Mouse (Mus musculus) lung, postnatal 14 days (tissue): ENCODE measurements around the gene Maml1.

Experiments used
- DNase-seq: peaks from one replicate; pipeline ENCODE4 v3.0.0; 2021

Maml1 gene

DNA sequence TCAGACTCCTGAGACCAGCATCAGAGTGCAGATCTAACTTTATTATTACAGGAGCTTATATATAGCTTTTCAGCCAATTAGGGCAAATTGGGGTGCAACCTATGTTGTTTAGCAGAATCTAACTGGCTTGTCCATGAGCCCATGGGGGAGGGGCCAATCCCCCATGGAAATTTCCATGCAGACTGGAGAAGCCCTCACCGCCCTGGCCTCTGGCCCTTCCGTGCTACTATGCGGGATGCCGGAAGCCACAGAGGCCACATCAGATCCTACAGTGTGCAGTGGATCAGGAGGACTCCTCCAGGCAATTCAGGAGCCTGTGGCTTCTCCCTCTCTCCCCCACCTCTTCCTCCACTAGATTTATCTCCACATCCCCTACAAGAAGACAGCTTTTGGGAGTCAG is 74.3 kb downstream of the Maml1 start:
- no peak for DNase-seq

DNA sequence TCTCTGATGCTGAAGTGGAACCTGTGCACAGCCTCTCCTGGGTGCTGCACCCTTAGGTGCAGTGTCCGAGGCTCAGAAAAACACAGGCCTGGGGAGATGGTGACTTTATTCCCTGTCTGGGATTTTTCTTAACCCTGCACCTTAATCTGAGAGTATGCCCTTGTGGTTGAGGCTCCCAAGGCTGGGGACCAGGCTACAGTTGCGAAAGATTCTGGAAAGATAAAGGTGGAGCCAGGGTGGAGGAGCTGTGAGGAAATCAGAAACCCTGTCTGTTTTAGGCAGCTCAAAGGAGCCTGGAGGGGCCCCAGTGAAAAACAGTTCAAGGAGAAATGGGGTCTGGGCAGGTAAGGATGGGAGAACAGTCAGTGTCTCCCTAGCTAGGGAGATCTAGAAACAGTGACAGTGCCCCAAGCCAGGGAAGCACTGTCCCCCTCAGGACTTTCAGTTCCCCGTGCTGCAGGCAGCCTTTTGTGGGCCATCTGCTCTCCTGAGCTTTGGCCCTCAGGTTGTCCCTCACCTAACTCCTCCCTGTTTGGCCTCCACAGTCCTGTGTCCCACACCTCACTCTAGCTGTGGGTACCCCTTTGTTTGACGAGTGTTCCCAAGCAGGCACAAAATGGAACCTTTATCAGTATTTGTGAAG is 75.3 kb downstream of the Maml1 start:
- no peak for DNase-seq

DNA sequence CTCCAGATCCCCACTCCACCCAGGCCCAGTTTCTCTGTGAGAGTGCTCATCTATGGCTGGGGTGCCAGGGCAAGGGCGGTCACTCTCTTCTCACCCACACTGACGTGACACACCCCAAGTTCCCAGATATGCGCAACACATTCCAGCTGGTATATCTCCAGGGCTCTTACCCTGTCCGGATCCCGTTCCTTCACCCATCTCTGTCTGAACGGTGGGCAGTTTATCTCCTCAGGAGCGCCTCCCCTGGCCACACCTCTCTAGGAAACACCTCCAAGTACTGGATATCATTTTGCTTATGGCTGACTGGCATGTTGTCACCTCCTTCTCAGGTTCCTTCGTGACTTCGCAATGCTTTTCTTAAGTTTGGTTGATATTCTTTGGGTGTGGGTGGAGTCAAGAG is 76.5 kb downstream of the Maml1 start:
- DNase-seq: no peak

DNA sequence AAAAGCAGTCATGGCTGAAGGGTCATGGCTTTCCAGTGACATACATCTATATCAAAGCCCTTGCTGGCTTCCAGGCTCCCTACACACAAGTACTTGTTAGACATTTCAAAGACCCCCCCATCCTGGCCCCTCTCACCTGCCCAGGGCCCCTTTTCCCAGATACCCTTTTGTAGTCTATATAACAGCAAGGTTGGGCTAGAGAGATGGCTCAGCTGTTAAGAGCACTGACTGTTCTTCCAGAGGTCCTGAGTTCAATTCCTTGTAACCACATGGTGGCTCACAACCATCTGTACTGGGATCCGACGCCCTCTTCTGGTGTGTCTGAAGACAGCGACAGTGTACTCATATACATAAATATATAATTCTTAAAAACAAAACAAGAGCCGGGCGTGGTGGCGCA is 77.5 kb downstream of the Maml1 start:
- DNase-seq: no peak

DNA sequence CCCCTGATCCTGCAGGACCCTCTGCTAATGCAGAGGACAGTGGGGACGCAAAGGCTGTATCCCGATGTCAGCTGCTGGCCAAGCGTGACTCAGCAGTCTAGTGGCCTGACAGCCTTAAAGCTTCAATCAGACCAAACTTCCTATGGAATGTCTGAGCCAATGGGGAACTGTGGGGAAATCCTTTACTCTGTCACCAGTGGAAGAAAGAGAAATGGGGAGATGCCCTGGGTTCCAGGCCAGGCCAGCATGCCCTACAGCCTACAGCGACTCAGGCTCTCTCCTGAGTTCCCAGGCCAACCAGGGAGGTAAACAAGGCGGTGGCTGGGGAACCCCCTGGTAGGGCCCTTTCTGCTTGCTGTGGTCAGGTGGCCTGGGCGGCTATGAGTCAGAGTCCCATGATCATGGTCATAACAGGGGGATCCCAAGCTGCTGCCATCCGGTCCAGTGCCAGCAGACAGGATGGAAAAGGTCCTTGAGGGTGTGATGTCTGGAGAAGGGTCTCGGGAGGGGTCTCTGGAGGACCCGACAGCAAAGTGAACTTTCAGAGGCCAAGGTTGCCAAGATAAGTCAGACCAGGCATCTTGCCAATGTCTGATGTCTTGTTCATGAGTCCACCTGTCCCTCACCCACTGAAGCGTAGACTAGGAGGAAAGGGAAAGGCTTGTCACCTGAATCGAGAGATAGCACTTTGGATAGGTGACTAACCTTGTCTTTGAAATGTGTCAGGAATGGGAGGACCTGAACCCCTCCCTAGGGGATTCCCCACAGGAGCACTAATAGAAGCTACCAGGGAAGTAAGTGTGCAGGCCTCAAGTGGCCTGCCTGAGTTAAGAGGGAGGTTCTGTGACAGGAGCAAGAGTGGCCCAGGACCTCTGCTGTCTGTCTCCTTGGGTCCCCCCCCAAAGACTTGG is 79.0 kb downstream of the Maml1 start:
- DNase-seq: peak; percentile 76

DNA sequence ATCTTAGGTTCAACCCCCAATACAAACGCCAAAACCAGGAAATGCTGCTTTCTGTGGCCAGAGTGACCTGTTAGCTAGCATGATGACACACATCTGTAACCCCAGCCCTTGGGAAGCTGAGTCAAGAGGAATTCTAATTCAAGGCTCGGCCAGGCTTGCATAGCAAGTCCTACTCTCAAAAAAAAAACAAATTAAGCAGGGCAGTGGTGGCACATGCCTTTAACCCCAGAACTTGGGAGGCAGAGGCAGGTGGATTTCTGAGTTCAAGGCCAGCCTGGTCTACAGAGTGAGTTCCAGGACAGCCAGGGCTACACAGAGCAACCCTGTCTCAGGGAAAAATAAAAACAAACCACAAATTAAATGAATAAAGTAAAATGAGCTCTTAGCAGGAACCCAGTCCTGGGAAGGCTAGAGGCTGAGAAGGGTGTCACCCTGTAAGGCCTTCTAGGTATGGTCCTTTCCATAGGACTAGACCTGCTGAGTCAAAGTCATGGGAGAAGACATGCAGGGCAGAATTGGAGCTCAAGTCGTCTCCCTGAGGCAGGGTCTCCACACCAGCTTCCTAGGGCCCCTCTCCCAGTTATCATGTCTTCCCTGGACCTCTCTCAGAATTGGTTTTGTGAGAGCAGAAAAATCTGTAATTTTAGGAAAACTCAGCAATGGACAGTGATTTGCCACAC is 79.9 kb downstream of the Maml1 start:
- no peak for DNase-seq

DNA sequence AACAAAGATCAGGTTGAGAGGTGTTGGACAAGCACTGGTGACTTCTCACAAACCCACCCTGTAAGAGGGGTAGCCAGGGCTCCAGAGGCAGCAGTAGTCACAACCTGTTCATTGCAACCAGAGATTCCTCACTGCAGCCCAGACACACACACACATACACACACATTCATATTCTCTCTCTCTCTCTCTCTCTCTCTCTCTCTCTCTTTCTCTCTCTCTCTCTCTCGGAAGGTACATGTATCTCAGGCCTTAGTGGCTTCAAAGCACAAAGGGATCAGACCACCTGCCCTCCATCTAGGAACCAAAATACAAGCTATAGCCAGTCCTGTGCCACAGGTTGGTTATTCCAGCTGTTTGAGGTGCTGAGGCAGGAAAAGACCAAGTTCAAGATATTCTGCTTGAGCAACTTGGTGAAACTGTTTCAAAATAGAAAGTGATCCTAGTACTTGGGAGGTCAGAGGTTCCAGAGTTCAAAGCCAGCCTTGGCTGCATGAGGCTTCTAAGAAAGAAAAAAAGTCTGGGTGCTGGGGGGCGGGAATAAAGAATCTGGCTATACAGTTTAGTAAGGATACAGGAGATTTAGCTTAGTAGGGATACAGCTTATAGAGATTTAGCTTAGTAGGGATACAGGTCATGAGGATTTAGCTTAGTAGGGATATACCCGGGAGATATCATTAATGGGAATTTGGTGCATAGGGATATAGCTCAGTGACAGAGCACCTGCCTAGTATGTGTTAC is 80.6 kb downstream of the Maml1 start:
- DNase-seq: no peak

DNA sequence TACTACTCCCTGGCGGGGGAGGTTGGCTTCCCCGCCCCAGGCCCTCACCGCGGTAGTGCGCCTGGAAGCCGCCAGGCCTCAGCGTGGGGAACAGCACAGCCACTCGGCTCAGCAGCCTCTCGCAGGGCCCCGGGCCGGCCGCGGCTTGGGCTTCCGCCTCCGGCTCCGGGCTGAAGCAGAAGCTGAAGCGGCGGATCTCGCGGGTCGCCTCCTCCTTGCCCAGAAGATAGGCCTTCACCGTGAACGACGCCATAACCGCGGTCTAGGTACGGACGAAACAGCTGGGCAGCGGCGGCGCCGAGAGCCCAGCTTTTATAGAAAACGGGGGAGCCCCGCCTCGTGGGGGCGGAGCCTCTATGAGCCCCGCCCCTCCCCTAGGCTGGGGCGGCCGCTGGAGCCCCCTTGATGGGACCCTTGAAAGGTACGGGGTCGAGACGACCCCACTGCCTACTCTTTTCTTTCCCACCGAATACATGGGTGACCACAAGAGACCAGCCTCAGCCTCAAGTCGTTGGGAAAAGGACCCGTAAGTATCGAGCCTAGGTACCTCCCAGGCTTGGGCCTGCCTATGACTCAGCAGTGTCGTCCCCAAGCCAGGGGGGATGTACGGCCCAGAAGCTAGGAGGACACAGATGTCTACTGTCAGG is 81.5 kb downstream of the Maml1 start, which contains the start of the genes Sqstm1 and Mgat4b:
Sqstm1 (minus strand) TSS at position 323 of the 647 bp plus-strand sequence.
Mgat4b (plus strand) TSS at position 386 of the 647 bp plus-strand sequence.
- peak; percentile 86 for DNase-seq

DNA sequence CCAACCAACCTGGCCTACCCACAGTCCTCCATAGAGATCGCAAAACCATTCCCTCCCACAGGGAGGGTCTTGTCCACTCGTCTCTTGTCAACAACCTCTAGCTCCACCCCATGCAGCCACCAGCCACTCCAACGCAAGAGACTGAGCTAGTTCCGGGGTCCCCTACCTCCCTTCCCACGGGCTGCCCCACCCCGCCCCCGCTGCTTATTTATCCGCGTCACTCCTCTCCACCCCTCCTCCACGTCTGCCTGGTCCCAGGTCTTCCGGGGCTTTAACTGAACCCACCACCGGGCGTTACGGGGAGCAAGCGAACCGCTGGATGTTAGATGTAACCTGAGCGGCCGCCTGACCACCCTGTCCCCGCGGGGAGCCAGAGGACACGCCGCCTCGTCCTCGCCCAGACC is 82.0 kb downstream of the Maml1 start:
- DNase-seq: peak; percentile 93

DNA sequence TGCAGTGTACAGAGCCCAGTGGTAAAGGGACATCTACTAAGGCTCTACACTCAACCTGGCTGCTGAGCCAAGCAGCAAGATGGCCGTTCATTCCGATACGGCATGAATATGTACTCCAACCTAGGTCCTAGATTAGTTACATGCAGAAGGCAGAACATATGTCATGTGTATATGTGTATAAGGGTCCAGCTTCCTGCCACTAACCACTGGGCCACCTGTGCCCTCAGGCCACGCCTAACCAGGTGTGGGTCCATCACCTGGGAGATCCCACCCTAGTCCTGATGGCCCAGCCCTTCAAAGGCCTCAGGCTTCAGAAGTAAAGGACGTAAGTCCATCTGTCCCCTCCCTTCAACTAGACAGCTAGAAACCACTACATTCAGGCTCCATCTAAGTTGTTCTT is 84.1 kb downstream of the Maml1 start:
- DNase-seq: no peak

DNA sequence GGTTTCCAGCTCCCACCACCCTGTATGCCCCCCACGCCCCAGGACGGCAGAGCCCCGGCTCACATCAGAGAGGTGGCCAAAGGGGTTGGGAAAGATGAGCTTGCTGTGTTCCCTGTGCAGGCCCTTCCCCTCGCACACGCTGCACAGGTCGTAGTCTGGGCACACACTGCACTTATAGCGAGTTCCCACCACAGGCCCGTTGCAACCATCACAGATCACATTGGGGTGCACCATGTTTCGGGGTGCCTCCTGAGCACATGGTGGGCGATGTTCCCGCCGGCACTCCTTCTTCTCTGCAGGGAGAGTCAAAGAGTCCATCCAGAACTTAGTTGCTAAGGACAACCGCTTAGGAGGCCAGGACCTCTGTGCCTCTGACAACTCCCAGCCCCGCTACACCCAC is 84.8 kb downstream of the Maml1 start:
- DNase-seq: no peak

DNA sequence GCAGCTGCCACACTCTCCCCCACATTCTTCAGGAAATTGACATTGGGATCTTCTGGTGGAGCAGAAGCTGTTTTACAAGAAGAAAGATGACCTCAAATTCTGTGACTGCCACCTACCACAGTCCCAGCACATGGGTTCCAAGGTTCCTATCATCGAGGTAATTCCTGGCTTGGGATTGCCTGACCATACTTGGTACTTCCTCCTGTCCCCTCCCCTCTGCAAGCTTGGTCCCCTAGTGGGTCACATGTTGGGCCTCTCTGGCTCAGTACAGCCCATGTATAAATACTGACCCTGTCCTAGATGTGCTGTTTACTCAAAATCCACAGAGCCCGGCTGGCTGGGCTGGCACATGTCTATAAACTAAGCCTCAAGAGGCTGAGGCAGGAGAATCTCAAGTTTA is 86.1 kb downstream of the Maml1 start:
- no peak for DNase-seq
